Mouse (Mus musculus): Measurements from ENCODE around the gene Phlda2. TPM values are rescaled to one million over a fixed set of nuclear protein-coding genes. Genes with fewer than 3 reads are reported as not detected.
A peak's percentile ranks its signal among the peaks of the same experiment; 100 is the strongest.

Phlda2 gene
- polyA plus RNA-seq, 1 experiment from 2014 or later, result 6.3 TPM

GRCm38 (mm10) chr7:143462516-143462915, 40.4 kb downstream of the Phlda2 start:
- ATAC-seq (ENCODE audit: low read depth), result no peak
- no peak overlapping the region for H3K4me3 ChIP-seq (ENCODE audit: low read depth, low read length)
- no peaks in the 10 kb centered on the region for H3K27me3 ChIP-seq (replicated peaks; ENCODE audit: control insufficient read depth, insufficient read depth, low read length)
- H3K9ac ChIP-seq (ENCODE audit: low read depth, low read length), result no peak overlapping the region
- H3K36me3 ChIP-seq (ENCODE audit: control insufficient read depth, insufficient read depth, low read length), result peaks cover 13% of the 10 kb centered on the region; the same call in 1 of the 2 replicates
- no peak for DNase-seq (ENCODE audit: low spot score)
- peaks cover 12% of the 10 kb centered on the region for H3K4me1 ChIP-seq (ENCODE audit: control insufficient read depth, insufficient read depth, low read length)
- WGBS, result 82% methylated on average over 5 of the region's 5 CpGs
- H3K4me2 ChIP-seq (ENCODE audit: low read depth, low read length), result no peak overlapping the region
- H3K27ac ChIP-seq (replicated peaks; ENCODE audit: low read depth, low read length), result no peak overlapping the region; the same call in 1 of the 2 replicates
- peaks cover 27% of the 10 kb centered on the region for H3K9me3 ChIP-seq (ENCODE audit: control insufficient read depth, low read length)

DNA sequence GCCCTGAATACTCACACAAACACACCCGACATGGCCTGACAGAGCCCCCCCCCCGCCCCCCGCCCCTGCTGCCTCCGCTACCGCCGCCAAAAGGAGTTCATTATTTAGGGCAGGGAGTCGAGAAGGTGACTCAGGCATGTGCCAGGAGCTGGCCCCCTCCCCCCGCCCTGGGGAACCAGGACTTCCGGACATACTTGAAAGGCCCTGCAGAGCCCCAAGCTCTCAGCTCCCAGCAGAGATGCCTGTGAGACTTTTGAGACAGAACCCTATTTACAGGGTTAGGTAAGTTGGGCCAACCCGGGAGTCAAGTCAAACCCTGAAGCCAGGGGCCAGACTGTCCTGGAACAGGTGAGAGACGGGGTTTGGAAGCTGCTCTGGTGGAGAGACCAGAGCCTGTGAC, 41.0 kb downstream of the Phlda2 start:
- no peak overlapping the region; the same call in 1 of the 2 replicates for H3K27ac ChIP-seq (replicated peaks; ENCODE audit: low read depth, low read length)
- no peak overlapping the region for H3K4me3 ChIP-seq (ENCODE audit: low read depth, low read length)
- peaks cover 12% of the 10 kb centered on the region; the same call in 1 of the 2 replicates for H3K4me1 ChIP-seq (ENCODE audit: control insufficient read depth, insufficient read depth, low read length)
- DNase-seq (ENCODE audit: low spot score) (no peak), ATAC-seq (ENCODE audit: low read depth) (no peak)
- H3K36me3 ChIP-seq (ENCODE audit: control insufficient read depth, insufficient read depth, low read length), result peaks cover 13% of the 10 kb centered on the region; the same call in 1 of the 2 replicates
- no peaks in the 10 kb centered on the region for H3K27me3 ChIP-seq (replicated peaks; ENCODE audit: control insufficient read depth, insufficient read depth, low read length)
- H3K9ac ChIP-seq (ENCODE audit: low read depth, low read length), result no peak overlapping the region
- H3K9me3 ChIP-seq (ENCODE audit: control insufficient read depth, low read length), result peaks cover 27% of the 10 kb centered on the region
- 37% methylated on average over 11 of the region's 11 CpGs for WGBS
- H3K4me2 ChIP-seq (ENCODE audit: low read depth, low read length), result peak overlapping the region; percentile 53

- Histone ChIP-seq H3K36me3 (ENCODE audit: control insufficient read depth, insufficient read depth, low read length) (peaks cover 13% of the 10 kb centered on the region; the same call in 1 of the 2 replicates), H3K4me1 (ENCODE audit: control insufficient read depth, insufficient read depth, low read length) (peaks cover 12% of the 10 kb centered on the region; the same call in 1 of the 2 replicates), H3K4me2 (ENCODE audit: low read depth, low read length) (peak overlapping the region; percentile 53), H3K9me3 (ENCODE audit: control insufficient read depth, low read length) (peaks cover 27% of the 10 kb centered on the region), H3K27ac (replicated peaks; ENCODE audit: low read depth, low read length) (peak overlapping the region; percentile 81), H3K4me3 (ENCODE audit: low read depth, low read length) (peak overlapping the region; percentile 60), H3K27me3 (replicated peaks; ENCODE audit: control insufficient read depth, insufficient read depth, low read length) (no peaks in the 10 kb centered on the region), H3K9ac (ENCODE audit: low read depth, low read length) (peak overlapping the region; percentile 60)
- DNase-seq (ENCODE audit: low spot score), result no peak
- 30% methylated on average over 14 of the region's 32 CpGs for WGBS
- peak; percentile 10 for ATAC-seq (ENCODE audit: low read depth)
Observed at GRCm38 (mm10) chr7:143461294-143461870, 41.6 kb downstream of the Phlda2 start.

DNA sequence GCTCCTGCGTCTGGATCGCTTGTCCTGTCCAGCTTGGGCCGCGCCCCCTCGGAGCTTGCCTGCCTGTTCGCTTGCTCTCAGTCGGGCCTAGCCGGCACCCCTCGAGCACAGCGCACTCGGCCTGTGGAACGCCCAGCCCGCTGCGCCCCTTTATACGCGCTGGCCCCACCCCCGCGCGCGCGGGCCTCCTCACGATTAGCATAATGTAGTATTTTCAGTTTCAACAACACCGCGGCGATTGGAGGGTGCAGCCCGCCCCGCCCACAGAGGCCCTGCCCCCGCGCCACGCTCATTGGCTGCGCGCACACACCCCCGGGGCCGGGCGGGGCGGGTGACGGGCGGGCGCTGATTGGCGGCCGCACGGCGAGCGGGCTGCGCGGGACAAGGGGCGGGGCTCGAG, 42.1 kb downstream of the Phlda2 start, which contains the start of gene Cdkn1c:
TSS of gene Cdkn1c (minus strand) at position 177 of the 400 bp plus-strand sequence.
- H3K9ac ChIP-seq (ENCODE audit: low read depth, low read length), result peak within 1 kb of the TSS; percentile 83
- H3K4me2 ChIP-seq (ENCODE audit: low read depth, low read length), result peak within 1 kb of the TSS; percentile 53
- peaks cover 9% of the 10 kb centered on the region; the same call in 1 of the 2 replicates for H3K4me1 ChIP-seq (ENCODE audit: control insufficient read depth, insufficient read depth, low read length)
- WGBS, result 28% methylated on average over 40 of the region's 48 CpGs
- no peaks in the 10 kb centered on the region for H3K27me3 ChIP-seq (replicated peaks; ENCODE audit: control insufficient read depth, insufficient read depth, low read length)
- ATAC-seq (ENCODE audit: low read depth) (peak; percentile 84), DNase-seq (ENCODE audit: low spot score) (peak; percentile 96)
- H3K9me3 ChIP-seq (ENCODE audit: control insufficient read depth, low read length), result peaks cover 27% of the 10 kb centered on the region
- H3K36me3 ChIP-seq (ENCODE audit: control insufficient read depth, insufficient read depth, low read length), result peaks cover 13% of the 10 kb centered on the region; the same call in 1 of the 2 replicates
- peak within 1 kb of the TSS; percentile 85 for H3K27ac ChIP-seq (replicated peaks; ENCODE audit: low read depth, low read length)
- H3K4me3 ChIP-seq (ENCODE audit: low read depth, low read length), result peak within 1 kb of the TSS; percentile 60

DNA sequence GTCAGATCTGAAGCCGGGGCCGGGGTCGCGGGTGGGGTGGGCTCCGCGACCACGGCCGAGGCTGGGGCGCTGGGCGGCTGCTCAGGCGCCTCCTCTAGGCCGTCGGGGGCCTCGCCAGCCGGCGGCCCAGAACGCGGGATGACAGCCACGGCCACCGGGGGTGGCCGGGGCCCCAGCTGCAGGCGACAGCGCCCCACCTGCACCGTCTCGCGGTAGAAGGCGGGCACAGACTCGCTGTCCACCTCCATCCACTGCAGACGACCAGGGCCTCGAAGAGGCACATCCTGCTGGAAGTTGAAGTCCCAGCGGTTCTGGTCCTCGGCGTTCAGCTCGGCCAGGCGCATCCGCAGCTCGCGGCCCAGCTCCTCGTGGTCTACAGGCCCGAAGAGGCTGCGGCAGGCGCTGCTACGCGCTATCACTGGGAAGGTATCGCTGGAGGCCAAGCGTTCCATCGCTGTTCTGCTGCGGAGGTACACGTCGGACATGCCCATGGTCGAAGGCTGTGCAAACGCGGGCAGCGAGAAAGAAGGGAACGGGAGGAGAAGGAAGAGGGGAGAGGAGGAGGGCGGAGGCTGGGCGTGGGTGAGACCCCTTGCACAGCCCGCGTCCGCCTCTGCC, 42.6 kb downstream of the Phlda2 start:
- peak overlapping the region; percentile 83 for H3K9ac ChIP-seq (ENCODE audit: low read depth, low read length)
- no peaks in the 10 kb centered on the region for H3K27me3 ChIP-seq (replicated peaks; ENCODE audit: control insufficient read depth, insufficient read depth, low read length)
- peak overlapping the region; percentile 85 for H3K27ac ChIP-seq (replicated peaks; ENCODE audit: low read depth, low read length)
- 36% methylated on average over 32 of the region's 60 CpGs for WGBS
- peaks cover 27% of the 10 kb centered on the region for H3K9me3 ChIP-seq (ENCODE audit: control insufficient read depth, low read length)
- peak overlapping the region; percentile 53 for H3K4me2 ChIP-seq (ENCODE audit: low read depth, low read length)
- H3K4me1 ChIP-seq (ENCODE audit: control insufficient read depth, insufficient read depth, low read length), result peaks cover 5% of the 10 kb centered on the region; the same call in 1 of the 2 replicates
- H3K36me3 ChIP-seq (ENCODE audit: control insufficient read depth, insufficient read depth, low read length), result peaks cover 13% of the 10 kb centered on the region; the same call in 1 of the 2 replicates
- no peak for DNase-seq (ENCODE audit: low spot score)
- H3K4me3 ChIP-seq (ENCODE audit: low read depth, low read length), result peak overlapping the region; percentile 60
- peak; percentile 0; the same call in 1 of the 2 replicates for ATAC-seq (ENCODE audit: low read depth)

DNA sequence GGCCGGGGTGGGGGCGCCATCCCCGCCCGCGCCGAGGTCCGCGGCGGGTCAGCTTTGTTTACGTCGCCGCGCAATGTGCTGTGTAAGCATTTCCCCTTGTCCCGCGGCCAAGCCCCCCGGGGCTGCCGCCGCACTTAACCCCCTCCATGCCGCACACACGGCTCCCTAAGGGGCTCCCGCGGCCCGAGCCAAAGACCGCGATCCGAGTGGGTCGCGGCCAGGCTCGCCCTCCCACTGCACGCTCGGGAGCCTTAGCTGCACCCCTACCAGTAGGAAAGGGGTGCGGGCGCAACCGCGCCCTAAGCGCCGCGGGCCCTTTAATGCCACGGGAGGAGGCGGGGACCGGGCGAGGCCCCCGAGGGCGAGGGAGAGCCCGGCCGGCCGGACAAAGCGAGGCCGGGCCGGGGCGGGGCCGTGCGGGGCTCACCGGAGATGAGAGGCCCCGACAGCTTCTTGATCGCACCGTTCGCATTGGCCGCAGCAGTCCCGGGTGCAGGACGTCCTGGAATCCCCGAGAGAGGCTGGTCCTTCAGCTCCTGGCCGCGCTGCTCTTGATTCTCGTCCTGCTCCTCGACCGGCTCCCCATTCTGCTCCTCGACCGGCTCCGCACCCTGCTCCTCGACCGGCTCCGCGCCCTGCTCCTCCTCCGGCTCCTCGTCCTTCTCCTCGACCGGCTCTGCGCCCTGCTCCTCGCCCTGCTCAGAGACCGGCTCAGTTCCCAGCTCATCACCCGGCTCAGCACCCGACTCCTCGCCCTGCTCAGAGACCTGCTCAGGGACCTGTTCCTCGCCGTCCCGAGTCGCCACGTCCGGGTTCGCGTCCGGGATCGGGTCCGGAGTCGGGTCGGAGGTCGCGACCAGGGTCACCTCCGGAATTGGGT, 43.4 kb downstream of the Phlda2 start:
- Histone ChIP-seq H3K9ac (ENCODE audit: low read depth, low read length) (peak overlapping the region; percentile 83), H3K27me3 (replicated peaks; ENCODE audit: control insufficient read depth, insufficient read depth, low read length) (no peaks in the 10 kb centered on the region), H3K36me3 (ENCODE audit: control insufficient read depth, insufficient read depth, low read length) (peaks cover 13% of the 10 kb centered on the region; the same call in 1 of the 2 replicates), H3K27ac (replicated peaks; ENCODE audit: low read depth, low read length) (peak overlapping the region; percentile 85), H3K9me3 (ENCODE audit: control insufficient read depth, low read length) (peaks cover 27% of the 10 kb centered on the region), H3K4me3 (ENCODE audit: low read depth, low read length) (peak overlapping the region; percentile 60), H3K4me2 (ENCODE audit: low read depth, low read length) (peak overlapping the region; percentile 53), H3K4me1 (ENCODE audit: control insufficient read depth, insufficient read depth, low read length) (peaks cover under 1% of the 10 kb centered on the region; the same call in 1 of the 2 replicates)
- DNase-seq (ENCODE audit: low spot score) (no peak), ATAC-seq (ENCODE audit: low read depth) (no peak)
- WGBS, result 47% methylated on average over 56 of the region's 100 CpGs

- Histone ChIP-seq H3K4me3 (ENCODE audit: low read depth, low read length) (peak overlapping the region; percentile 60), H3K27ac (replicated peaks; ENCODE audit: low read depth, low read length) (peak overlapping the region; percentile 85), H3K27me3 (replicated peaks; ENCODE audit: control insufficient read depth, insufficient read depth, low read length) (no peaks in the 10 kb centered on the region), H3K9ac (ENCODE audit: low read depth, low read length) (peak overlapping the region; percentile 83), H3K9me3 (ENCODE audit: control insufficient read depth, low read length) (peaks cover 27% of the 10 kb centered on the region), H3K4me1 (ENCODE audit: control insufficient read depth, insufficient read depth, low read length) (no peaks in the 10 kb centered on the region), H3K4me2 (ENCODE audit: low read depth, low read length) (peak overlapping the region; percentile 53), H3K36me3 (ENCODE audit: control insufficient read depth, insufficient read depth, low read length) (peaks cover 13% of the 10 kb centered on the region; the same call in 1 of the 2 replicates)
- no peak for ATAC-seq (ENCODE audit: low read depth)
- 30% methylated on average over 28 of the region's 38 CpGs for WGBS
- no peak for DNase-seq (ENCODE audit: low spot score)
Observed at GRCm38 (mm10) chr7:143458963-143459331, 44.0 kb downstream of the Phlda2 start.
